Mouse (Mus musculus): ENCODE data around the gene Hist1h2bn. TPM values are rescaled to one million over a fixed set of nuclear protein-coding genes. Genes with fewer than 3 reads are reported as not detected.
A peak's percentile ranks its signal among the peaks of the same experiment; 100 is the strongest.
"Not testable (repeated sequence)": the region's sequence is repeated elsewhere in the genome, so short reads cannot be mapped to it uniquely, and the experiment has no call there.

The Hist1h2bn gene
- 1.2 and 1.9 TPM in 2 replicates for polyA plus RNA-seq (2014; fragmentation: Nextera tagmentation; extraction: Ambion mirVana)

GRCm38 (mm10) chr13:21753524-21754285, at the start of gene Hist1h2bn, which contains the start of gene Hist1h2ak:
Gene Hist1h2bn (plus strand): TSS chr13:21754123.
Gene Hist1h2ak (minus strand): TSS chr13:21753827.
- ATAC-seq (replicated peaks; ENCODE audit: insufficient number of reproducible peaks, low FRiP score, low TSS enrichment, low read depth): peak; percentile 93
- WGBS: under 1% methylated on average over 33 of the region's 50 CpGs
- Histone ChIP-seq H3K27ac (replicated peaks; ENCODE audit: low read depth, low read length) (peak within 1 kb of the TSS; percentile 89), H3K4me2 (ENCODE audit: low read depth, low read length) (peak within 1 kb of the TSS; percentile 64), H3K4me3 (ENCODE audit: low read depth, low read length) (peak within 1 kb of the TSS; percentile 40), H3K9ac (replicated peaks; ENCODE audit: low read length) (peak within 1 kb of the TSS; percentile 70)
- DNase-seq (ENCODE audit: low spot score): peak; percentile 94
- H3K27me3 ChIP-seq (ENCODE audit: control insufficient read depth, insufficient read depth, low read length); H3K4me1 ChIP-seq (ENCODE audit: control insufficient read depth, insufficient read depth, low read length); H3K36me3 ChIP-seq (replicated peaks; ENCODE audit: control insufficient read depth, insufficient read depth, low read depth, low read length); H3K9me3 ChIP-seq (replicated peaks; ENCODE audit: control insufficient read depth, low read length): not testable (repeated sequence)

- no peak for DNase-seq (ENCODE audit: low spot score)
- no peak overlapping the region for H3K4me2 ChIP-seq (ENCODE audit: low read depth, low read length)
- no peak overlapping the region for H3K27ac ChIP-seq (replicated peaks; ENCODE audit: low read depth, low read length)
- no peaks in the 10 kb centered on the region for H3K9me3 ChIP-seq (replicated peaks; ENCODE audit: control insufficient read depth, low read length)
- no peak overlapping the region for H3K4me3 ChIP-seq (ENCODE audit: low read depth, low read length)
- no peaks in the 10 kb centered on the region for H3K36me3 ChIP-seq (replicated peaks; ENCODE audit: control insufficient read depth, insufficient read depth, low read depth, low read length)
- no peaks in the 10 kb centered on the region for H3K27me3 ChIP-seq (ENCODE audit: control insufficient read depth, insufficient read depth, low read length)
- H3K4me1 ChIP-seq (ENCODE audit: control insufficient read depth, insufficient read depth, low read length): no peaks in the 10 kb centered on the region
- ATAC-seq (replicated peaks; ENCODE audit: insufficient number of reproducible peaks, low FRiP score, low TSS enrichment, low read depth): no peak
- H3K9ac ChIP-seq (replicated peaks; ENCODE audit: low read length): no peak overlapping the region
- 77% methylated on average over 4 of the region's 4 CpGs for WGBS
These were observed 47.3 kb upstream of the Hist1h2bn start for GRCm38 (mm10) chr13:21706669-21707068.

- under 1% methylated on average over 32 of the region's 32 CpGs for WGBS
- Histone ChIP-seq H3K9me3 (replicated peaks; ENCODE audit: control insufficient read depth, low read length) (no peaks in the 10 kb centered on the region), H3K4me1 (ENCODE audit: control insufficient read depth, insufficient read depth, low read length) (no peaks in the 10 kb centered on the region), H3K9ac (replicated peaks; ENCODE audit: low read length) (peak overlapping the region; percentile 62), H3K27me3 (ENCODE audit: control insufficient read depth, insufficient read depth, low read length) (no peaks in the 10 kb centered on the region), H3K27ac (replicated peaks; ENCODE audit: low read depth, low read length) (0 out of 2 replicates have a peak overlapping the region, but pooled peaks have one; percentile 28), H3K4me2 (ENCODE audit: low read depth, low read length) (peak overlapping the region; percentile 29; the same call in 1 of the 2 replicates), H3K4me3 (ENCODE audit: low read depth, low read length) (peak overlapping the region; percentile 55), H3K36me3 (replicated peaks; ENCODE audit: control insufficient read depth, insufficient read depth, low read depth, low read length) (no peaks in the 10 kb centered on the region)
- peak; percentile 79 for ATAC-seq (replicated peaks; ENCODE audit: insufficient number of reproducible peaks, low FRiP score, low TSS enrichment, low read depth)
- DNase-seq (ENCODE audit: low spot score): peak; percentile 91
These were observed 43.8 kb upstream of the Hist1h2bn start for GRCm38 (mm10) chr13:21710031-21710711.

- H3K9me3 ChIP-seq (replicated peaks; ENCODE audit: control insufficient read depth, low read length): no peaks in the 10 kb centered on the region
- H3K4me2 ChIP-seq (ENCODE audit: low read depth, low read length): peak overlapping the region; percentile 24
- H3K36me3 ChIP-seq (replicated peaks; ENCODE audit: control insufficient read depth, insufficient read depth, low read depth, low read length): no peaks in the 10 kb centered on the region
- DNase-seq (ENCODE audit: low spot score): peak; percentile 80
- WGBS: 3% methylated on average over 22 of the region's 22 CpGs
- H3K9ac ChIP-seq (replicated peaks; ENCODE audit: low read length): no peak overlapping the region; the same call in 1 of the 2 replicates
- no peaks in the 10 kb centered on the region for H3K4me1 ChIP-seq (ENCODE audit: control insufficient read depth, insufficient read depth, low read length)
- peak; percentile 68 for ATAC-seq (replicated peaks; ENCODE audit: insufficient number of reproducible peaks, low FRiP score, low TSS enrichment, low read depth)
- H3K4me3 ChIP-seq (ENCODE audit: low read depth, low read length): peak overlapping the region; percentile 38
- H3K27me3 ChIP-seq (ENCODE audit: control insufficient read depth, insufficient read depth, low read length): no peaks in the 10 kb centered on the region
- no peak overlapping the region for H3K27ac ChIP-seq (replicated peaks; ENCODE audit: low read depth, low read length)
These were observed 43.0 kb upstream of the Hist1h2bn start for GRCm38 (mm10) chr13:21710821-21711525.

GRCm38 (mm10) chr13:21711698-21712097, 42.2 kb upstream of the Hist1h2bn start:
- Histone ChIP-seq H3K36me3 (replicated peaks; ENCODE audit: control insufficient read depth, insufficient read depth, low read depth, low read length) (no peaks in the 10 kb centered on the region), H3K4me3 (ENCODE audit: low read depth, low read length) (peak overlapping the region; percentile 38), H3K9me3 (replicated peaks; ENCODE audit: control insufficient read depth, low read length) (no peaks in the 10 kb centered on the region), H3K27me3 (ENCODE audit: control insufficient read depth, insufficient read depth, low read length) (no peaks in the 10 kb centered on the region), H3K27ac (replicated peaks; ENCODE audit: low read depth, low read length) (no peak overlapping the region), H3K4me2 (ENCODE audit: low read depth, low read length) (peak overlapping the region; percentile 24), H3K4me1 (ENCODE audit: control insufficient read depth, insufficient read depth, low read length) (no peaks in the 10 kb centered on the region), H3K9ac (replicated peaks; ENCODE audit: low read length) (no peak overlapping the region; the same call in 1 of the 2 replicates)
- ATAC-seq (replicated peaks; ENCODE audit: insufficient number of reproducible peaks, low FRiP score, low TSS enrichment, low read depth): no peak
- WGBS: 37% methylated on average over 4 of the region's 4 CpGs
- DNase-seq (ENCODE audit: low spot score): no peak

GRCm38 (mm10) chr13:21714725-21715124, 39.2 kb upstream of the Hist1h2bn start:
- no peak for ATAC-seq (replicated peaks; ENCODE audit: insufficient number of reproducible peaks, low FRiP score, low TSS enrichment, low read depth)
- no peaks in the 10 kb centered on the region for H3K4me1 ChIP-seq (ENCODE audit: control insufficient read depth, insufficient read depth, low read length)
- H3K4me3 ChIP-seq (ENCODE audit: low read depth, low read length): peak overlapping the region; percentile 50
- no peaks in the 10 kb centered on the region for H3K9me3 ChIP-seq (replicated peaks; ENCODE audit: control insufficient read depth, low read length)
- peak overlapping the region; percentile 86 for H3K27ac ChIP-seq (replicated peaks; ENCODE audit: low read depth, low read length)
- DNase-seq (ENCODE audit: low spot score): peak; percentile 81
- 1% methylated on average over 7 of the region's 7 CpGs for WGBS
- peak overlapping the region; percentile 70 for H3K4me2 ChIP-seq (ENCODE audit: low read depth, low read length)
- no peaks in the 10 kb centered on the region for H3K27me3 ChIP-seq (ENCODE audit: control insufficient read depth, insufficient read depth, low read length)
- no peaks in the 10 kb centered on the region for H3K36me3 ChIP-seq (replicated peaks; ENCODE audit: control insufficient read depth, insufficient read depth, low read depth, low read length)
- peak overlapping the region; percentile 73 for H3K9ac ChIP-seq (replicated peaks; ENCODE audit: low read length)

GRCm38 (mm10) chr13:21715131-21715863, 38.6 kb upstream of the Hist1h2bn start:
- 1% methylated on average over 21 of the region's 22 CpGs for WGBS
- H3K4me2 ChIP-seq (ENCODE audit: low read depth, low read length): peak overlapping the region; percentile 70
- H3K36me3 ChIP-seq (replicated peaks; ENCODE audit: control insufficient read depth, insufficient read depth, low read depth, low read length): no peaks in the 10 kb centered on the region
- peak overlapping the region; percentile 73 for H3K9ac ChIP-seq (replicated peaks; ENCODE audit: low read length)
- H3K27ac ChIP-seq (replicated peaks; ENCODE audit: low read depth, low read length): peak overlapping the region; percentile 86
- no peaks in the 10 kb centered on the region for H3K27me3 ChIP-seq (ENCODE audit: control insufficient read depth, insufficient read depth, low read length)
- H3K4me1 ChIP-seq (ENCODE audit: control insufficient read depth, insufficient read depth, low read length): no peaks in the 10 kb centered on the region
- ATAC-seq (replicated peaks; ENCODE audit: insufficient number of reproducible peaks, low FRiP score, low TSS enrichment, low read depth) (no peak), DNase-seq (ENCODE audit: low spot score) (peak; percentile 58)
- peak overlapping the region; percentile 50 for H3K4me3 ChIP-seq (ENCODE audit: low read depth, low read length)
- H3K9me3 ChIP-seq (replicated peaks; ENCODE audit: control insufficient read depth, low read length): no peaks in the 10 kb centered on the region
